Mouse (Mus musculus) MEL (cell line): ENCODE measurements around the gene Nampt. TPM values are rescaled to one million over a fixed set of nuclear protein-coding genes. Genes with fewer than 3 reads are reported as not detected.

Experiments
- DNase-seq: peaks from one replicate; pipeline ENCODE4 v3.0.0; 2011; ENCODE audit warnings: low read depth, low spot score
- H3K27ac ChIP-seq: 2 replicates; pipeline ENCODE4 v1.5.1; 2012; ENCODE audit warnings: low read depth, mild to moderate bottlenecking, control low read depth, low read length, moderate library complexity; ENCODE audit not compliant: control insufficient read depth
- H3K27me3 ChIP-seq, 2 experiments: fragments of 150-350 bp in 1 of 2; sonication (generic) in 1 of 2; 2 replicates each; pipeline ENCODE4 v1.6.1; 2012; ENCODE audit warnings: low read length in 2 of 2, mild to moderate bottlenecking in 2 of 2, improper control_type of control experiment in 1 of 2, moderate library complexity in 1 of 2; ENCODE audit not compliant: insufficient read depth in 2 of 2, control insufficient read depth in 1 of 2
- H3K36me3 ChIP-seq, 2 experiments: 2 replicates each; pipeline ENCODE4 v1.6.1; 2012 to 2014; ENCODE audit warnings: low read length in 2 of 2, improper control_type of control experiment in 1 of 2, inconsistent platforms in 1 of 2, mild to moderate bottlenecking in 1 of 2; ENCODE audit not compliant: insufficient read depth in 2 of 2, control insufficient read depth in 1 of 2
- H3K4me1 ChIP-seq, 2 experiments: fragments of 150-350 bp in 1 of 2; sonication (generic) in 1 of 2; 2 replicates each; pipeline ENCODE4 v1.6.1; 2012; ENCODE audit warnings: low read length in 2 of 2, improper control_type of control experiment in 1 of 2, mild to moderate bottlenecking in 1 of 2; ENCODE audit not compliant: insufficient read depth in 2 of 2, control insufficient read depth in 1 of 2
- H3K4me3 ChIP-seq, 2 experiments: fragments of 150-350 bp in 1 of 2; sonication (generic) in 1 of 2; 2 replicates each; pipeline ENCODE4 v1.5.1; 2012; ENCODE audit warnings: low read depth in 2 of 2, low read length in 2 of 2, mild to moderate bottlenecking in 2 of 2, moderate library complexity in 2 of 2, control low read depth in 1 of 2, improper control_type of control experiment in 1 of 2; ENCODE audit not compliant: control insufficient read depth in 1 of 2, insufficient read depth in 1 of 2
- H3K79me2 ChIP-seq: 2 replicates; pipeline ENCODE4 v1.6.1; 2012; ENCODE audit warnings: mild to moderate bottlenecking, low read length, moderate library complexity; ENCODE audit not compliant: control insufficient read depth, poor library complexity, insufficient read depth
- H3K9ac ChIP-seq: 2 replicates; pipeline ENCODE4 v1.6.1; 2012; ENCODE audit warnings: low read depth, mild to moderate bottlenecking, control low read depth, low read length, moderate library complexity; ENCODE audit not compliant: control insufficient read depth, poor library complexity, severe bottlenecking
- H3K9me3 ChIP-seq: fragments of 150-350 bp; sonication (generic); replicated peaks from 2 replicates; pipeline ENCODE4 v1.6.1; 2012; ENCODE audit warnings: mild to moderate bottlenecking, low read length, improper control_type of control experiment, moderate library complexity; ENCODE audit not compliant: insufficient read depth
- BHLHE40 ChIP-seq: IDR thresholded peaks from 2 replicates; pipeline ENCODE4 v1.6.1; 2012; ENCODE audit warnings: low read depth, mild to moderate bottlenecking, inconsistent platforms, low read length, improper control_type of control experiment, borderline replicate concordance
- CHD2 ChIP-seq: IDR thresholded peaks from 2 replicates; pipeline ENCODE4 v1.6.1; 2011; ENCODE audit warnings: low read length, improper control_type of control experiment
- CTCF ChIP-seq, 3 experiments: IDR thresholded peaks in 2 of 3; conservative IDR thresholded peaks in 1 of 3; 2 replicates each; pipeline ENCODE4 v1.5.1; 2011 to 2012; ENCODE audit warnings: low read length in 3 of 3, low read depth in 2 of 3, mild to moderate bottlenecking in 2 of 3, improper control_type of control experiment in 1 of 3, inconsistent platforms in 1 of 3, mixed read lengths in 1 of 3, moderate library complexity in 1 of 3; ENCODE audit not compliant: control insufficient read depth in 1 of 3, insufficient read depth in 1 of 3, poor library complexity in 1 of 3, severe bottlenecking in 1 of 3
- ELF1 ChIP-seq: IDR thresholded peaks from 2 replicates; pipeline ENCODE4 v1.6.1; 2014; ENCODE audit warnings: low read depth, mild to moderate bottlenecking, inconsistent platforms, low read length, improper control_type of control experiment, moderate library complexity
- EP300 ChIP-seq, 2 experiments: IDR thresholded peaks; 2 replicates each; pipeline ENCODE4 v1.6.1; 2011; ENCODE audit warnings: improper control_type of control experiment in 2 of 2, low read length in 2 of 2, low read depth in 1 of 2, mild to moderate bottlenecking in 1 of 2
- ETS1 ChIP-seq: IDR thresholded peaks from 2 replicates; pipeline ENCODE4 v1.6.1; 2012; ENCODE audit warnings: low read depth, mild to moderate bottlenecking, inconsistent platforms, low read length, improper control_type of control experiment, moderate library complexity
- GABPA ChIP-seq: IDR thresholded peaks from 2 replicates; pipeline ENCODE4 v1.6.1; 2012; ENCODE audit warnings: low read depth, mild to moderate bottlenecking, inconsistent platforms, low read length, improper control_type of control experiment, moderate library complexity
- GATA1 ChIP-seq: IDR thresholded peaks from 2 replicates; pipeline ENCODE4 v1.6.1; 2011; ENCODE audit warnings: low read depth, low read length, improper control_type of control experiment
- HCFC1 ChIP-seq: IDR thresholded peaks from 2 replicates; pipeline ENCODE4 v1.6.1; 2012; ENCODE audit warnings: low read depth, mild to moderate bottlenecking, inconsistent platforms, low read length, improper control_type of control experiment, moderate library complexity
- MAFK ChIP-seq: IDR thresholded peaks from 2 replicates; pipeline ENCODE4 v1.6.1; 2011; ENCODE audit warnings: low read depth, mild to moderate bottlenecking, low read length, improper control_type of control experiment, borderline replicate concordance
- MAX ChIP-seq: IDR thresholded peaks from 2 replicates; pipeline ENCODE4 v1.6.1; 2011; ENCODE audit warnings: low read length, improper control_type of control experiment
- MXI1 ChIP-seq: IDR thresholded peaks from 2 replicates; pipeline ENCODE4 v1.6.1; 2011; ENCODE audit warnings: mild to moderate bottlenecking, low read depth, low read length, improper control_type of control experiment
- MYC ChIP-seq: IDR thresholded peaks from 2 replicates; pipeline ENCODE4 v1.6.1; 2011; ENCODE audit warnings: low read depth, mild to moderate bottlenecking, low read length, improper control_type of control experiment, moderate library complexity
- NELFE ChIP-seq: IDR thresholded peaks from 2 replicates; pipeline ENCODE4 v1.6.1; 2011; ENCODE audit warnings: low read depth, low read length, improper control_type of control experiment
- POLR2AphosphoS2 ChIP-seq: IDR thresholded peaks from 2 replicates; pipeline ENCODE4 v1.6.1; 2011; ENCODE audit warnings: low read length, improper control_type of control experiment
- RAD21 ChIP-seq: IDR thresholded peaks from 2 replicates; pipeline ENCODE4 v1.6.1; 2011; ENCODE audit warnings: mild to moderate bottlenecking, low read depth, low read length, improper control_type of control experiment
- RCOR1 ChIP-seq: IDR thresholded peaks from 2 replicates; pipeline ENCODE4 v1.6.1; 2012; ENCODE audit warnings: low read depth, mild to moderate bottlenecking, inconsistent platforms, low read length, improper control_type of control experiment
- SIN3A ChIP-seq: IDR thresholded peaks from 2 replicates; pipeline ENCODE4 v1.6.1; 2012; ENCODE audit warnings: low read length, improper control_type of control experiment, inconsistent platforms
- TBP ChIP-seq: IDR thresholded peaks from 2 replicates; pipeline ENCODE4 v1.8.0; 2011; ENCODE audit warnings: low read depth, low read length, improper control_type of control experiment
- UBTF ChIP-seq: IDR thresholded peaks from 2 replicates; pipeline ENCODE4 v1.6.1; 2012; ENCODE audit warnings: low read depth, mild to moderate bottlenecking, inconsistent platforms, low read length, improper control_type of control experiment, moderate library complexity, borderline replicate concordance; ENCODE audit not compliant: insufficient read depth
- USF2 ChIP-seq, 2 experiments: IDR thresholded peaks; 2 replicates each; pipeline ENCODE4 v1.6.1; 2011 to 2012; ENCODE audit warnings: improper control_type of control experiment in 2 of 2, low read length in 2 of 2, borderline replicate concordance in 1 of 2, inconsistent platforms in 1 of 2, low read depth in 1 of 2, mild to moderate bottlenecking in 1 of 2; ENCODE audit not compliant: insufficient read depth in 1 of 2
- ZC3H11A ChIP-seq: IDR thresholded peaks from 2 replicates; pipeline ENCODE4 v1.6.1; 2012; ENCODE audit warnings: low read depth, mild to moderate bottlenecking, inconsistent platforms, low read length, improper control_type of control experiment
- ZKSCAN1 ChIP-seq: IDR thresholded peaks from 2 replicates; pipeline ENCODE4 v1.6.1; 2012; ENCODE audit warnings: low read depth, mild to moderate bottlenecking, inconsistent platforms, low read length, improper control_type of control experiment, moderate library complexity
- ZMIZ1 ChIP-seq: IDR thresholded peaks from 2 replicates; pipeline ENCODE4 v1.6.1; 2012; ENCODE audit warnings: low read depth, mild to moderate bottlenecking, inconsistent platforms, low read length, improper control_type of control experiment, moderate library complexity
- ZNF384 ChIP-seq: IDR thresholded peaks from 2 replicates; pipeline ENCODE4 v1.6.1; 2012; ENCODE audit warnings: low read depth, mild to moderate bottlenecking, inconsistent platforms, low read length, improper control_type of control experiment
- polyA plus RNA-seq, 2 experiments: library from polyadenylated mRNA; stranded (reverse) in 1 of 2; unstranded in 1 of 2; fragments of >175 nt in 1 of 2; fragments of >200 nt in 1 of 2; gene quantifications; 2 replicates each; pipeline versions ENCODE4 v1.2.1 to v1.2.4; 2012; ENCODE audit warnings: low replicate concordance in 2 of 2, low read depth in 1 of 2; ENCODE audit not compliant: insufficient read length in 2 of 2, insufficient read depth in 1 of 2, missing spikeins in 1 of 2
- total RNA-seq: library from RNA; depleted of rRNA; stranded (reverse); fragments of 300-350 nt; gene quantifications from 2 replicates; pipeline ENCODE4 v1.2.3, GENCODE M21; 2012

Nampt gene
- total and polyA plus RNA-seq, 3 experiments, result 23.0 to 74.6 (median 40.9) TPM

DNA sequence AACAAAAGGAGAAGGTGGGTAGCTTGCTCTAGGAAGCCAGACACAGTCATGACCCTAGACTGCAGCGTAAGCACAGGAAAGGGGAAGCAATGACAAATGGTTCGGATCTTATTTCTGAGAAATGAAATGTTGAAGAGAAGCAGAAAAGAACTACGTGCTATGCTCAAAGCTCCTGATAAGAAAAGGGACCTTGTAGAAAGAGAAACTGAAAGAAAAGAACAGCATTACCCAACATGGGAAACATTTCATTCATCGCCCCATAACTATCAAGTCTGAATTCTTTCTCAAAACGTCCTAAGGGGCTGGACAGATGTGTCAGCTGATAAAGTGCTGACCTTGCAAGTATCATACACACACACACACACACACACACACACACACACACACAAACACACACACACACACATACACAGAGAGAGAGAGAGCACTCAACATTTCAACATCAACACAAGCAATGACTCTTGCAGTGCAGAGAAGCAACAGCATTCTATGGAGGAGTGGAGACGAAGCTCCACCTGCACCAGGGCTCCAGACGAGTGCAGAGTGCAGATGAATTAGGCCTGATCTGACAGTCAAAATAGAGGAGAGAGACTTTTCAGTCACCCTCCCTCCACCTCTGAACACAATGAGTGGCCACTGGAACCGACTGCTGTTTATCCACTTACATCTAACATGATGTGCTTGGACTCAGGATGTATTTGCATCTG, 23.4 kb upstream of the Nampt start:
- DNase-seq, result peak; percentile 78
- no peaks in the 10 kb centered on the region for H3K79me2 ChIP-seq
- peaks cover 9 to 16% of the 10 kb centered on the region in 2 experiments for H3K4me1 ChIP-seq
- H3K27me3 ChIP-seq, result no peaks in the 10 kb centered on the region
- H3K9me3 ChIP-seq, result no peaks in the 10 kb centered on the region
- peaks cover 0 to 6% of the 10 kb centered on the region in 2 experiments; a peak in 2 of 4 replicates for H3K36me3 ChIP-seq
- peak overlapping the region; percentile 26 for H3K9ac ChIP-seq
- H3K4me3 ChIP-seq, result peak overlapping the region; percentile 50 to 65
- H3K27ac ChIP-seq, result peak overlapping the region; percentile 19; the same call in 1 of the 2 replicates
- TF ChIP-seq ZKSCAN1 (no peak), USF2 (IDR thresholded peaks at IDR 0.05; ENCODE audit: borderline replicate concordance in 1 of 2, insufficient read depth in 1 of 2, low read depth in 1 of 2, low read length in 2 of 2) (no peak), MAFK (peak; percentile 85), RCOR1 (no peak), CHD2 (no peak), RAD21 (no peak), ZC3H11A (no peak), MYC (no peak), TBP (no peak), ELF1 (no peak), BHLHE40 (no peak), MAX (no peak), GATA1 (peak; percentile 55; the same call in 1 of the 2 replicates), EP300 (IDR thresholded peaks at IDR 0.05; ENCODE audit: low read depth in 1 of 2, low read length in 2 of 2) (no peak), HCFC1 (0 out of 2 replicates have a peak, but pooled peaks have one; percentile 27), ETS1 (peak; percentile 89), POLR2AphosphoS2 (no peak), GABPA (no peak), MXI1 (peak; percentile 30; the same call in 1 of the 2 replicates), ZMIZ1 (no peak), NELFE (no peak), CTCF (IDR thresholded peaks at IDR 0.05 in 2 of 3, conservative IDR thresholded peaks at IDR 0.05 in 1 of 3; ENCODE audit: control insufficient read depth in 1 of 3, insufficient read depth in 1 of 3, low read depth in 2 of 3, low read length in 3 of 3, poor library complexity in 1 of 3, severe bottlenecking in 1 of 3) (no peak), SIN3A (peak; percentile 69), ZNF384 (no peak), UBTF (no peak)
